Mouse (Mus musculus): Measurements from ENCODE around the gene Lamtor1.
A peak's percentile ranks its signal among the peaks of the same experiment; 100 is the strongest.
"Not testable (repeated sequence)": the region's sequence is repeated elsewhere in the genome, so short reads cannot be mapped to it uniquely, and the experiment has no call there.

The Lamtor1 gene

GRCm38 (mm10) chr7:101900331-101901097 lies 5.2 kb upstream of the Lamtor1 start:
- no peak for DNase-seq (ENCODE audit: low spot score)

GRCm38 (mm10) chr7:101901969-101902368 lies 3.7 kb upstream of the Lamtor1 start:
- DNase-seq (ENCODE audit: low spot score) = no peak

GRCm38 (mm10) chr7:101902846-101903245 lies 2.9 kb upstream of the Lamtor1 start:
- no peak for DNase-seq (ENCODE audit: low spot score)

GRCm38 (mm10) chr7:101906287-101906681 lies 580 bp downstream of the Lamtor1 start, which contains the start of gene Tomt:
Gene Tomt, minus strand, starts transcription at chr7:101906359.
- no peak for DNase-seq (ENCODE audit: low spot score)

- DNase-seq (ENCODE audit: low spot score) = no peak
Measured at GRCm38 (mm10) chr7:101906696-101907095, 992 bp downstream of the Lamtor1 start.

- no peak for DNase-seq (ENCODE audit: low spot score)
Measured at GRCm38 (mm10) chr7:101908367-101908766, 2.7 kb downstream of the Lamtor1 start.

GRCm38 (mm10) chr7:101910138-101910537 lies 4.4 kb downstream of the Lamtor1 start:
- no peak for DNase-seq (ENCODE audit: low spot score)

- DNase-seq (ENCODE audit: low spot score) = peak; percentile 24
Measured at GRCm38 (mm10) chr7:101911982-101912381, 6.3 kb downstream of the Lamtor1 start.

- peak; percentile 88 for DNase-seq (ENCODE audit: low spot score)
Measured at GRCm38 (mm10) chr7:101918071-101918470, 12.4 kb downstream of the Lamtor1 start.

- not testable (repeated sequence) for DNase-seq (ENCODE audit: low spot score)
Measured at GRCm38 (mm10) chr7:101925892-101926291, 20.2 kb downstream of the Lamtor1 start.

GRCm38 (mm10) chr7:101928093-101928492 lies 22.4 kb downstream of the Lamtor1 start:
- no peak for DNase-seq (ENCODE audit: low spot score)

GRCm38 (mm10) chr7:101932551-101932950 lies 26.8 kb downstream of the Lamtor1 start:
- no peak for DNase-seq (ENCODE audit: low spot score)

- peak; percentile 56 for DNase-seq (ENCODE audit: low spot score)
Measured at GRCm38 (mm10) chr7:101933300-101933699, 27.6 kb downstream of the Lamtor1 start.

- peak; percentile 98 for DNase-seq (ENCODE audit: low spot score)
Measured at GRCm38 (mm10) chr7:101933751-101934240, 28.1 kb downstream of the Lamtor1 start, which contains the start of the genes Lrrc51 and Numa1. Gene Lrrc51, minus strand, starts transcription at chr7:101933895. Gene Numa1, plus strand, starts transcription at chr7:101934111.

- no peak for DNase-seq (ENCODE audit: low spot score)
Measured at GRCm38 (mm10) chr7:101935957-101936356, 30.3 kb downstream of the Lamtor1 start.

- no peak for DNase-seq (ENCODE audit: low spot score)
Measured at GRCm38 (mm10) chr7:101936996-101937395, 31.3 kb downstream of the Lamtor1 start.

GRCm38 (mm10) chr7:101937569-101937968 lies 31.9 kb downstream of the Lamtor1 start:
- DNase-seq (ENCODE audit: low spot score) = no peak

- no peak for DNase-seq (ENCODE audit: low spot score)
Measured at GRCm38 (mm10) chr7:101938348-101938747, 32.6 kb downstream of the Lamtor1 start.

GRCm38 (mm10) chr7:101939758-101940157 lies 34.1 kb downstream of the Lamtor1 start:
- DNase-seq (ENCODE audit: low spot score) = no peak

- DNase-seq (ENCODE audit: low spot score) = not testable (repeated sequence)
Measured at GRCm38 (mm10) chr7:101949008-101949407, 43.3 kb downstream of the Lamtor1 start.

- no peak for DNase-seq (ENCODE audit: low spot score)
Measured at GRCm38 (mm10) chr7:101951648-101952047, 45.9 kb downstream of the Lamtor1 start.

- DNase-seq (ENCODE audit: low spot score) = no peak
Measured at GRCm38 (mm10) chr7:101952098-101952497, 46.4 kb downstream of the Lamtor1 start.

- DNase-seq (ENCODE audit: low spot score) = no peak
Measured at GRCm38 (mm10) chr7:101954163-101954562, 48.5 kb downstream of the Lamtor1 start.

- DNase-seq (ENCODE audit: low spot score) = no peak
Measured at GRCm38 (mm10) chr7:101955276-101955675, 49.6 kb downstream of the Lamtor1 start.
